Mouse (Mus musculus) embryonic facial prominence, embryonic 12.5 days (tissue): ENCODE results near the gene Ap1s2. TPM values are rescaled to one million over a fixed set of nuclear protein-coding genes. Genes with fewer than 3 reads are reported as not detected.

Experiments used
- ATAC-seq: fragments of 200-750 bp; cut with Nextera tagmentation; 2 replicates; pipeline ENCODE4 v1.8.0; 2017; ENCODE audit not compliant: insufficient number of reproducible peaks, insufficient read depth, low FRiP score, low TSS enrichment
- H3K27ac ChIP-seq: fragments of 300-500 bp; sonication (generic); 2 replicates; pipeline ENCODE4 v1.5.1; 2016; ENCODE audit warnings: mild to moderate bottlenecking
- H3K27me3 ChIP-seq: fragments of 300-500 bp; sonication (generic); 2 replicates; pipeline ENCODE4 v1.6.1; 2016; ENCODE audit warnings: mild to moderate bottlenecking, moderate library complexity
- H3K36me3 ChIP-seq: fragments of 300-500 bp; sonication (generic); 2 replicates; pipeline ENCODE4 v1.6.1; 2016; ENCODE audit warnings: mild to moderate bottlenecking
- H3K4me1 ChIP-seq: fragments of 300-500 bp; sonication (generic); 2 replicates; pipeline ENCODE4 v1.6.1; 2016
- H3K4me2 ChIP-seq: fragments of 300-500 bp; sonication (generic); replicated peaks from 2 replicates; pipeline ENCODE4 v1.6.1; 2016; ENCODE audit warnings: mild to moderate bottlenecking, moderate library complexity
- H3K4me3 ChIP-seq: fragments of 300-500 bp; sonication (generic); 2 replicates; pipeline ENCODE4 v1.5.1; 2016; ENCODE audit warnings: mild to moderate bottlenecking
- H3K9ac ChIP-seq: fragments of 300-500 bp; sonication (generic); 2 replicates; pipeline ENCODE4 v1.6.1; 2016; ENCODE audit warnings: mild to moderate bottlenecking, moderate library complexity
- H3K9me3 ChIP-seq: fragments of 300-500 bp; sonication (generic); 2 replicates; pipeline ENCODE4 v1.6.1; 2016; ENCODE audit warnings: mild to moderate bottlenecking, moderate library complexity
- WGBS: fragments of 180-500 bp; shearing (Covaris S2); methylation state at CpG from one replicate; pipeline ENCODE4 v1.1.7; 2016; 5-methylcytosine and 5-hydroxymethylcytosine counted together
- polyA plus RNA-seq: library from polyadenylated mRNA; unstranded; fragments of >200 nt; fragmentation: Nextera tagmentation; extraction: Ambion mirVana; gene quantifications from 2 replicates; pipeline ENCODE4 v1.2.1, GENCODE M21; 2016

Gene Ap1s2
- polyA plus RNA-seq, 1 experiment from 2014 or later: 23.2 TPM

DNA sequence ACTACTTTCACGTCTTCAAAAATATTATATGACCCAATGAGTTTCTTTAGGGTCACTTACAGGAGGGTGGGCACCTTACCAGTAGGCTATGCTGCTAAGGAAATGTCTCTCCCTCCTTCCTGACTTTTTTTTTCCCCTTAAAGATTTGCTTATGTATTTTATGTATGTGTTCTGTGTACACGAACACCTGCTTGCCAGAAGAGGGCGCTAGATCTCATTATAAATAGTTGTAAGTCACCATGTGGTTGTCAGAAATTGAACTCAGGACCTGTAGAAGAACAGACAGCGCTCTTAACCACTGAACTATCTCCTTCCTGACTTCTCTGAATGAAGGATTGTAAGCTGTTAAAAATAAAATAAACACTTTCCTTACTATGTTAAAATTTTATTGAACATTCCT is 72.7 kb downstream of the Ap1s2 start:
- WGBS: 52% methylated on average over 4 of the region's 4 CpGs
- Histone ChIP-seq H3K4me3 (no peak overlapping the region), H3K4me2 (no peak overlapping the region), H3K4me1 (no peaks in the 10 kb centered on the region), H3K27me3 (no peaks in the 10 kb centered on the region), H3K27ac (no peak overlapping the region), H3K36me3 (no peaks in the 10 kb centered on the region), H3K9ac (no peak overlapping the region), H3K9me3 (no peaks in the 10 kb centered on the region)
- no peak for ATAC-seq

DNA sequence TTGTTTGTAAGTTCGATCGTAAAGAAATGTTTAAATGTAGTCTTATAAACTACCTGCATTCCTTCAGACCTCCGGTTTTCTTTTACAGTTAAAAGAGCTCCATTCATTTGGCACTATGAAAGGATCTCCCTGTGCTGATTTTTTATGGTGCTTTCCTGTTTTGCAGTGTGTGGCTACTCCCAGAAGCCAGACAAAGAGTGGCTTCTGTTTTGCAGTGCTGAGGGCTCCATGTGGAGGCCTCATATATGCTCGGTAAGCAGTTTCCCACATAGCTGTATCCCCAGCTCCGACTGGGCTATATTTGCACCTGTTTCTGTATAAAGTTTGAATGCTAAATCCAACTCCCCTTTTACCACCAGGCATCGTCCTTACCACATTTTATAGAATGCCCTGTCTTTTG is 73.3 kb downstream of the Ap1s2 start:
- no peak overlapping the region for H3K4me2 ChIP-seq
- no peak overlapping the region for H3K27ac ChIP-seq
- no peaks in the 10 kb centered on the region for H3K27me3 ChIP-seq
- no peak for ATAC-seq
- no peak overlapping the region for H3K4me3 ChIP-seq
- 76% methylated on average over 6 of the region's 6 CpGs for WGBS
- H3K36me3 ChIP-seq: no peaks in the 10 kb centered on the region
- no peaks in the 10 kb centered on the region for H3K9me3 ChIP-seq
- H3K4me1 ChIP-seq: no peaks in the 10 kb centered on the region
- H3K9ac ChIP-seq: no peak overlapping the region

Other genes with a start within 250 kb of the Ap1s2 start
- gene Rnf138rt1, start 147.7 kb upstream of the Ap1s2 start, polyA plus RNA-seq: 0.50 TPM in 1 of 2 replicates, not detected in the other
- 82.9 and 86.8 TPM in 2 replicates for gene Zrsr2, start 49.6 kb downstream of the Ap1s2 start, polyA plus RNA-seq
- 0.69 and 0.73 TPM in 2 replicates for gene Car5b, start 119.0 kb downstream of the Ap1s2 start, polyA plus RNA-seq
- 36.3 and 38.1 TPM in 2 replicates for gene Siah1b, start 167.5 kb downstream of the Ap1s2 start, polyA plus RNA-seq
- gene Cltrn, start 179.8 kb downstream of the Ap1s2 start, polyA plus RNA-seq: 0.20 and 0.24 TPM in 2 replicates
- 0.09 and 0.25 TPM in 2 replicates for gene Ace2, start 230.3 kb downstream of the Ap1s2 start, polyA plus RNA-seq